Mouse (Mus musculus): Measurements from ENCODE around the gene Trabd2b. TPM values are rescaled to one million over a fixed set of nuclear protein-coding genes. Genes with fewer than 3 reads are reported as not detected.

Trabd2b gene
- polyA plus RNA-seq, 1 experiment = not detected

DNA sequence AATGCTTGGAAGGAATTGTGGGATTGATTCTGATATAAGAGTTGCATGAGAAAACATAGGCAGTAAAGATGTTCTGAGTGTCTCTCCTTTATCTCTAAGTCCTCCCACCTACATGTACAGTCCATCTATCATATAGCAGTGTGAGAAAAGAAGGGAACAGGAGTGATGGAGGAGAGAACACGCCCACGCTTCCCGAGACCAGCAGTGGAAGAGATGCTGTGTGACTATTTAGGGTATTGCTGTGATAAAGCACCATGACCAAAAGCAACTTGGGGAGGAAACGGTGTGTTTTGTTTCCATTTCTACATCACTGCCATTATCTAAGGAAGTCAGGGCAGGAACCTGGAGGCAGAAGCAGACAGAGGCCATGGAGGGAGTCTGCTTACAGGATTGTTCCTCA is 235.9 kb downstream of the Trabd2b start:
- TF ChIP-seq POLR2A (IDR thresholded peaks at IDR 0.05; ENCODE audit: insufficient read depth, low read depth, low read length) = no peak
- TF ChIP-seq CTCF (IDR thresholded peaks at IDR 0.05; ENCODE audit: insufficient read depth, low read depth, low read length) = no peak
- no peak overlapping the region for H3K4me3 ChIP-seq (ENCODE audit: insufficient read depth, low read depth, low read length)
- no peak overlapping the region for H3K27ac ChIP-seq (ENCODE audit: insufficient read depth, low read depth, low read length)
- no peaks in the 10 kb centered on the region for H3K4me1 ChIP-seq (ENCODE audit: control insufficient read depth, insufficient read depth, low read length)
- 85% methylated on average over 4 of the region's 4 CpGs for WGBS

DNA sequence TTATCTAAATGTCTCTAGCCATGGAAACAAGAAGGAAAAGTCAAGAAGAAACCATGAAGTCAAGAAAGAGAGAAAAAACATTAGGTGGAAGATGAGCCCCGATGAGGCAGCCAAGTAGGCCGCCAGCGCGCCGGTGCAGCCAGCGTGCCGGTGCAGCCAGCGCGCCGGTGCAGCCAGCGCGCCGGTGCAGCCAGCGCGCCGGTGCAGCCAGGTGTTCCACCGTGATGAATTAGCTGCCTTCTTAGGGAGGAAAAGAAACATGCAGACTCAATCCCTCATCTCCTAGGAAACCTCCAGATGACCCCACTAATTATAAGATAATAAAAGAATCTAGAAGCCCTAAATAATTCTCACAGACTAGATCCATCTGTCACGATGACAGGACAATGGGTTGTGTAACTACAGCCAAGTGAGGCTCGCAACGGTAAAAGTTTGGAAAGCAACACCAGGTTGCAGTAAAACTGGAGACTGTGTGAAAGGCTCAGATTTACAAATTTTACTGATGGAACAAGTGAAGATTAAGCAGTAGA is 237.2 kb downstream of the Trabd2b start:
- peaks cover 3% of the 10 kb centered on the region; the same call in 1 of the 2 replicates for H3K4me1 ChIP-seq (ENCODE audit: control insufficient read depth, insufficient read depth, low read length)
- H3K4me3 ChIP-seq (ENCODE audit: insufficient read depth, low read depth, low read length) = no peak overlapping the region
- 84% methylated on average over 20 of the region's 20 CpGs for WGBS
- no peak overlapping the region for H3K27ac ChIP-seq (ENCODE audit: insufficient read depth, low read depth, low read length)
- TF ChIP-seq CTCF (IDR thresholded peaks at IDR 0.05; ENCODE audit: insufficient read depth, low read depth, low read length) = no peak
- no peak for TF ChIP-seq POLR2A (IDR thresholded peaks at IDR 0.05; ENCODE audit: insufficient read depth, low read depth, low read length)

DNA sequence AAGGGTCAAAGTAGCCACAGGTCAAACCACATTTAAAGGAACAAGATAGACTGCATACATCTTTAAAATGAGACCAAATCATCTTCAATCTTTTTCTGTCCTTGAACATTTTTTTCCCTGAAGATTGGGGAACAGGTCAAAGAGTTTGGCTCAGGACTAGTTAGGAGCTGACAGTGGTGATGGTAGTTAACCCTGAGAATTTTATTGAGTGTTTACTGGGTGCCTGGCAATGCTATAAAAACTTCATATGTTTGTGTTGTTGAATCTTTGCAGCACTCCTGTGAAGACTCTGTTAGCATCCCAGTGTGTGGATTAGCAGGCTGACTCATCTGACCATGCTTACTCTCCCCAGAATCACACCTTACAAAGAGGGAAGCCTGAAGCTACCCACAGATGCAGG is 238.8 kb downstream of the Trabd2b start:
- peaks cover 4% of the 10 kb centered on the region; the same call in 1 of the 2 replicates for H3K4me1 ChIP-seq (ENCODE audit: control insufficient read depth, insufficient read depth, low read length)
- TF ChIP-seq POLR2A (IDR thresholded peaks at IDR 0.05; ENCODE audit: insufficient read depth, low read depth, low read length) (no peak), CTCF (IDR thresholded peaks at IDR 0.05; ENCODE audit: insufficient read depth, low read depth, low read length) (no peak)
- no peak overlapping the region for H3K4me3 ChIP-seq (ENCODE audit: insufficient read depth, low read depth, low read length)
- no peak overlapping the region for H3K27ac ChIP-seq (ENCODE audit: insufficient read depth, low read depth, low read length)

DNA sequence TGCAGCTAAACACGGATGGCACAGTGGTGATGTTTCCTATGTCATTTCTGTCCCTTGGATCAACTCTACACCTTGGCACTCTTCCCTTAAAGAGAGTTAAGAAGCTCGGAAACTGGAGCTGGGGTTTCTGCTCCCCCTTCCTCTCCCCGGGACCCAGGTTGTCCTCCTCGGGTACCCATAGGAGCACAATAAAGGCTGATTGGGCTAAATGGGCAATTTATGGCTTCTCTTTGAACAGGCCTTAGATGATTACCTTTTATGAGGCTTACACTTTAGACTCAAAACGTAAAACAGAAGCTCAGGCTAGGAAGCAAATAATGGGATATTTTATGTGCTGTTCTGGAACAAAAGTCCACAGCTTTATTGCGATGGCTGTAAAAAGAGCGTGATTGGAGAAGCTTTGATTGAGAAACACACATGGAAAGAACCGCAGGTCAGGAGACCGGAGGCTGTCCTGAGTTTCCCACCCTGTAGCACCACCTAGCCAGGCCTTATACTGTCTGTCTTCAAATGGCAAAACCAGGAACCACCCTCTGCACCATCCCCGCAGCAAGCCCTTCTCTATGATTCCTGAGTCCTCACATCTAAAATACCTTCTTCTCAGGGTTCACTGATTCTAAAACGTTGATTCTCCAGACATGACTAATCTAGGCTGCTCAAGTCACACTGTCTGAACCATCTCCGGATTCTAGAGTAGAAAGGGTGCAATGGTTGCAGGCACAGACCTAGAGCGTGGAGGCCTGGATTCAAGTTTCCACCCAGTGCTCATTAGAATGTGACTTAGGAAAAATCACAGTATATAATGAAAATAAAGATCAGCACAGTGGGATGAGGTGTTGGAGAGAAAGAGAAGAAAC is 240.5 kb downstream of the Trabd2b start:
- Histone ChIP-seq H3K4me3 (ENCODE audit: insufficient read depth, low read depth, low read length) (no peak overlapping the region), H3K27ac (ENCODE audit: insufficient read depth, low read depth, low read length) (no peak overlapping the region), H3K4me1 (ENCODE audit: control insufficient read depth, insufficient read depth, low read length) (peaks cover 4% of the 10 kb centered on the region; the same call in 1 of the 2 replicates)
- 73% methylated on average over 13 of the region's 13 CpGs for WGBS
- no peak for TF ChIP-seq CTCF (IDR thresholded peaks at IDR 0.05; ENCODE audit: insufficient read depth, low read depth, low read length)
- TF ChIP-seq POLR2A (IDR thresholded peaks at IDR 0.05; ENCODE audit: insufficient read depth, low read depth, low read length) = no peak

DNA sequence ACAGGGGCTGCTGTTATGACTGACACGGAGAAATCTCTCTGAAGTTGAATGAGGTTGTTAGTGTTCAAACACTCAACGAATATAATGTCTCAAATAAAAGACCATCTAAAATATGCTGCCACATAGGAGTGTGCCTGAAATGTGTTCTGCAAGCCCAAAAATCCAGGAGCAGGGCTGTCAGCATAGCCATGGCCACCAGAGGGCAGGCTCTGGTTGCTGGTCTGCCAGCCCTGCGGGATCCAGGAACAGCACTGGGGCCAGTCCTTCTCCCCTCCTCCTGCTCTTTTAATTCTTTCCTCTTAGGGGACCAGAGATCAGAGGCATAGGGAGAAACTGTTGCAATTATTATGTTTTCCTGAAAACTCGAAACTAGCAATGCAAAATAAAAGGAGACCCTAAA is 241.2 kb downstream of the Trabd2b start:
- Histone ChIP-seq H3K4me1 (ENCODE audit: control insufficient read depth, insufficient read depth, low read length) (peaks cover 4% of the 10 kb centered on the region; the same call in 1 of the 2 replicates), H3K27ac (ENCODE audit: insufficient read depth, low read depth, low read length) (no peak overlapping the region), H3K4me3 (ENCODE audit: insufficient read depth, low read depth, low read length) (no peak overlapping the region)
- WGBS = 15% methylated on average over 4 of the region's 4 CpGs
- TF ChIP-seq CTCF (IDR thresholded peaks at IDR 0.05; ENCODE audit: insufficient read depth, low read depth, low read length) (peak; percentile 90), POLR2A (IDR thresholded peaks at IDR 0.05; ENCODE audit: insufficient read depth, low read depth, low read length) (no peak)

DNA sequence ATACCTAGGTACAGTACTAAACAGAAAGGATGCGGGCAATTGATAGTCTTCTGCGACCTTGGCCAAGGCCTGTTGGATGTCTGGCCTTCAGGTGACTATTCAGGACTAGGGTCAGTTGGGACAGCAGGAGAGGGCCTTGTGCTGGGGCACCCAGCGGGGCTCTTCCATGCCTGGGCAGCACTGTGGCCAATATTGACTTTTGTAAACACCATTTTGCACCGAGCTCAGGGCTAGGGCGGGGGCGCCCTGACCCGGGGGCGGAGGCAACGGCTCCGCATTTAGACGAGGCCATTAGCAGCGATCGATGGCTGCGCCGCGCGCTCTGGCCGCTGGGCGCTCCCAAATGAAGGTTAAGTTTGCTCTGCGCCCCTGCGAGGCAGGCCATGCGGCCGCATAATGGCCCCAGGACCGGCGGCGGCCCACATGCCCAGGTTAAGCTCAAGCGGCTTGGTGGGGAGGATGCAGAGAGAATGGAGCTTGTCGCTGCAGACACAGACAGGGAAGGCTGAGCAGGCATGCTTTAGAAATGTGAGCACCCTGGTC is 242.1 kb downstream of the Trabd2b start:
- 30% methylated on average over 28 of the region's 28 CpGs for WGBS
- Histone ChIP-seq H3K4me3 (ENCODE audit: insufficient read depth, low read depth, low read length) (no peak overlapping the region), H3K4me1 (ENCODE audit: control insufficient read depth, insufficient read depth, low read length) (peaks cover 4% of the 10 kb centered on the region; the same call in 1 of the 2 replicates), H3K27ac (ENCODE audit: insufficient read depth, low read depth, low read length) (no peak overlapping the region)
- TF ChIP-seq CTCF (IDR thresholded peaks at IDR 0.05; ENCODE audit: insufficient read depth, low read depth, low read length) (no peak), POLR2A (IDR thresholded peaks at IDR 0.05; ENCODE audit: insufficient read depth, low read depth, low read length) (no peak)

DNA sequence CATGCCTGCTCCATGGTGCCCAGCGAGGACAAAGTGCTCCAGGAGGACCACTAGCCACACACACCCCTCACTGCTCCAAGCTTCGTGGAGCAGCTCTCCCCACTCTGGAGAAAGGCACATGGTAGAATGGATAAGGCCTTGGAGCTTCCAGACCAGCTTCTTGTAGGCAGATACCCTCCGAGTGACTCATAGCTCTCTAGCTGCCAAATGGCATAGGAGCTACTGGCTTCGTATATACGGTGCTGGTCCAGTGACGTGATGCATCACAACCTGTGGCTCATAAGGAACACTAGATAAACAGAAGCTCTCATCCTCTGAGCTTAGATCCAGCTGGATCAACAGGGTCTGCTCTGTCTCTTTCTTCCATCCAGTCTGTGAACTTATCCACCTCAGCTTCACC is 244.0 kb downstream of the Trabd2b start:
- no peak overlapping the region for H3K4me3 ChIP-seq (ENCODE audit: insufficient read depth, low read depth, low read length)
- TF ChIP-seq CTCF (IDR thresholded peaks at IDR 0.05; ENCODE audit: insufficient read depth, low read depth, low read length) = no peak
- no peak for TF ChIP-seq POLR2A (IDR thresholded peaks at IDR 0.05; ENCODE audit: insufficient read depth, low read depth, low read length)
- WGBS = 86% methylated on average over 6 of the region's 6 CpGs
- no peak overlapping the region for H3K27ac ChIP-seq (ENCODE audit: insufficient read depth, low read depth, low read length)
- peaks cover 4% of the 10 kb centered on the region; the same call in 1 of the 2 replicates for H3K4me1 ChIP-seq (ENCODE audit: control insufficient read depth, insufficient read depth, low read length)

DNA sequence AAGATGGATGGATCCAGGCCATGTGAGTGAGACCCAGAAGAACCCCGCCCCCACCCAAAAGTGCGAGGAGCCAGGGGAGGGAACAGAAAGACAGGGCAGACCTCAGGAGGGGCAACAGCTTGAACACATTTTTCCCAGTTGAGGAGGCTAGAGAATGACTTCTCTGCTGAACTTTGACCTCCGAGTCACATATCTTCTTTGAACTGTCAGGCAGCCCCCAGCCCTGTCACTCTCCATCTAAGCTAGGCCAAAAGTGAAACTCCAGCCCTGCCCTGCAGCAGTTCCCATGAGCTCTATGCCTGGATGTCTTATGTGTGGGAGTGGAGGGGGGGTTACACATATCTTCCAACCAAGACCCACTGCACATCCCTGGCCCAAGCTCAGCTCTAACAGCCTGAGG is 244.5 kb downstream of the Trabd2b start:
- peaks cover 4% of the 10 kb centered on the region; the same call in 1 of the 2 replicates for H3K4me1 ChIP-seq (ENCODE audit: control insufficient read depth, insufficient read depth, low read length)
- 85% methylated on average over 3 of the region's 3 CpGs for WGBS
- H3K27ac ChIP-seq (ENCODE audit: insufficient read depth, low read depth, low read length) = no peak overlapping the region
- H3K4me3 ChIP-seq (ENCODE audit: insufficient read depth, low read depth, low read length) = no peak overlapping the region
- TF ChIP-seq POLR2A (IDR thresholded peaks at IDR 0.05; ENCODE audit: insufficient read depth, low read depth, low read length) (no peak), CTCF (IDR thresholded peaks at IDR 0.05; ENCODE audit: insufficient read depth, low read depth, low read length) (no peak)

DNA sequence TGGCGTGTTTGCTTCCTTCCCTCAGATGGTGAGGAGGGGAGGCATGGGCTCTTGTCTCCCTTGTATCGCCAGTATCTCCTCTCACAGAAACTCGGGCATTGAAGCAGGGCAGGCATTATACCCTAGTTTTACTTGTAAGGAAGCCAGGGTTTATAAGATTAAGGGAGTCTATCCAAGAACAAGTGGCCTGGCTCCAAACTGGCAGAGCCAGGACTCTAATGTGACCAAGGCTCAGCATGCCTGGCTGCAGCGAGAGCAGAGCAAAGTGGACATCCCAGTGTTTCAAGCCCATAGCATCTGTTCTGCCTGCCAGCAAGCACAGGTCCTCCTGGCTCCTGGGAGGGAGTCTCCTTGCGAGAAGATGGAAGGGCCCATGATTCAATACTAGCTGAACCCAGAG is 245.1 kb downstream of the Trabd2b start:
- Histone ChIP-seq H3K27ac (ENCODE audit: insufficient read depth, low read depth, low read length) (no peak overlapping the region), H3K4me3 (ENCODE audit: insufficient read depth, low read depth, low read length) (no peak overlapping the region), H3K4me1 (ENCODE audit: control insufficient read depth, insufficient read depth, low read length) (peaks cover 4% of the 10 kb centered on the region; the same call in 1 of the 2 replicates)
- no peak for TF ChIP-seq CTCF (IDR thresholded peaks at IDR 0.05; ENCODE audit: insufficient read depth, low read depth, low read length)
- 55% methylated on average over 5 of the region's 5 CpGs for WGBS
